Mouse (Mus musculus) kidney, postnatal 14 days (tissue): ENCODE measurements at regions not wholly inside any gene's neighbourhood (a gene's known extent, or its start where the extent isn't known, plus 50 kb on each side); places are given as distances from the start of the nearest gene placed in this dataset.
"Not testable (repeated sequence)": the region's sequence is repeated elsewhere in the genome, so short reads cannot be mapped to it uniquely, and the experiment has no call there.

Source experiments
- DNase-seq: peaks from one replicate; pipeline ENCODE4 v3.0.0; 2022; ENCODE audit warnings: mixed read lengths

GRCm38 (mm10) chr4:9724801-9725200 lies 1149.5 kb upstream of the 2610301B20Rik start:
- not testable (repeated sequence) for DNase-seq

GRCm38 (mm10) chr4:9737691-9738090 lies 1136.6 kb upstream of the 2610301B20Rik start:
- DNase-seq, result no peak

DNA sequence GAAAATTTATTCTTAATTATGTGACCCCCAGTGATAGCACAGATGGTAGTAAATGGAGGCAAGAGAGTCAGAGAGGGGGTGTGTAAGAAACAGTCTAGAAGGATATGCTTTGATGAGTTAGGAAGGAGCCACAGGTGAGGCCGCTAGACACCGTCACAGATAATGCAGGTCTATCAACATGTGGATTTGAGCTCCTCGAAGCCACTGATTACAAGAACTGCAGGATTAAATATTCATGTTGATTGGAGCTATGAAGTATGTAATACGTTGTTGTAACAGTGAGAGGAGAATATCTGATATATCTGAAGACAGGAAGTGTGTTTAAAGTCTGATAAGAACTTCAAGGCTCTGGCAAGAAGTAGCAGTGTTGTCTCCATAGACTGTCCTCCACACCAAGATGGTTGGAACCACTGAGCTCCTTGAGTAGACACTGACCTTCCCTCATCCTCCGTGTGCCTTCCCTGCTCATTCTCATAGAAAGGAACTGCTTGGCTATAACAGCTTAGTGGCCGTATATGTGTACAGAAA lies 1126.8 kb upstream of the 2610301B20Rik start:
- no peak for DNase-seq

- DNase-seq, result no peak
Measured at GRCm38 (mm10) chr4:9748110-9748509, 1126.2 kb upstream of the 2610301B20Rik start.

DNA sequence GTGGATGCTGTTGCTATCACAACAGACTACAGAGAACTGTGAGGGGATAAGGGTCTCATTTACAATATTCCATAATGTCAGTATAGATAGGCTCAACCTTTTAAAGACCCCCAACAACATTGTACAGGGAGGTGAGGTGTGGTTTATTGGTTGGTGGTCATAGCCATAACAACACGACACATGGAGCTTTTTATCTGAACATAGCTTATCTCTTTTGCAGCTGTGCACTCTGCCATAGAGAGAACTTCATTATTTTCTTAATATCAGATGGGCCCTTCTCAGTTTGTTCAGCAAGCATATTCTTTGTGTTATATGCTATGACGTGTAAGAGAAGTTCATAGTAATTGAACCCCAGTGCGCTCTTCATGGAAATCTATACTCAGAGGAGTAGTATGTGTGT lies 1124.4 kb upstream of the 2610301B20Rik start:
- no peak for DNase-seq

- no peak for DNase-seq
Measured at GRCm38 (mm10) chr4:9750404-9750803, 1123.9 kb upstream of the 2610301B20Rik start.

DNA sequence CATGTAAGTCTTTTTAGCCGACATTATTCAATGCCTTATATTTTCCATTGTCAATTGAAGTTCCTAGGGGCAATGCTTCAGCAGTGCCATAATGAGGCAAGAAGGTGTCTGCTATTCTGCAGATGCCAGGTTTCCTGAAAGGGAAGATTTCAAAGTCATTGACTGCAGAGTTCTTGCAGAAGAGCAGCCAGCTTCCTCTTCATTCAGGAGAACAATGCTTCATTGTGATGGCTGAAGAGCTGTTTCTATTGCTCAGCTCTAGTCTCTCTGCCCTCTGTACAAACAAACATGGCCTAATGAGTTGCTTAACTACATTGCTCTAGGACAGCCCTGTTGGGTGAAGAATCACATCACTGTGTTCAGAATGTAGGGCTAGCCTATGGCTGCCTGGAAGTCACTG lies 1111.0 kb upstream of the 2610301B20Rik start:
- DNase-seq, result no peak

DNA sequence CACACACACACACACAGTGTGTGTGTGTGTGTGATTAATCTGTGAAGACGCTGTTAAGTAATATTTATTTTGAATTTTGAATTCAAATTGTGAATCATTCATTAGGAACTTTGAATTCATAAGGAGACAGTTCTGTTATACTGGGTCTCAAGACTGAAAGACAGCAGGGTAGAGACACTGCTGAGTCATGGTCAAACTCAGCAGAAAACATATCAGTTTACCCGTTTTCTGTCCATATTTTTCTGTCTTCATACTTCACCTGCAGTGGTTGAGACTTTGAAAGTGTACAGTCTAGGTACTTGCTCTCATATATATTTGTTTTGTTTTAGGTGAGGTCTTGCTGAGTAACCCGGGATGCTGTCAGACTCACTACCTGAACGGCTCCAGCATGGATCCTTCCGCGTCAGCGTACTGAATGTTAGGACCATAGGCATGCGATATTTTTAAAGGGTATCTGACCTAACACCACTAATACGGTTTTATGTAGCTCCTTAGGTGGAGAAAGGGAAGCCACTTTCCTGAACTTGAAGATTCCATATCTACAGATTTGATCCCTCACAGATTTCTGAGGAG lies 1104.6 kb upstream of the 2610301B20Rik start:
- peak; percentile 4 for DNase-seq

GRCm38 (mm10) chr4:9770372-9771102 lies 1103.8 kb upstream of the 2610301B20Rik start:
- peak; percentile 74 for DNase-seq

GRCm38 (mm10) chr4:9771103-9771474 lies 1103.2 kb upstream of the 2610301B20Rik start:
- DNase-seq, result no peak

DNA sequence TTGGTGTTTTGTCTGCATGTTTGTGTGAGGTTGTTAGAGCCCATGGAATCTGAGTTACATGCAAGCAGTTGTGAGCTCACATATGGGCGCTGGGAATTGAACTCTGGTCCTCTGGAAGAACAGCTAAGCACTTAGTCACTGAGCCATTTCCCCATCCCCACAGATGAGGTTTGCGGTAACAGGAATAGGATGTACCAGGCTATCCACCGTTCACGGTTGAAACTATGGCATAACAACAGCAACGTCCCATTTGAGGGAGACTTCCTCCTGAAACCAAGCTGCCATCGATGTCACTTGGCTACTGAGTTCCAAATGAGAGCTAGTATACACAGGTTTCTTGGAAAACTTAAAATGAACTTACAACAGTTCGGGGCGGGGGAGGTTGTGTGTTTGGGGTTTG lies 1095.9 kb upstream of the 2610301B20Rik start:
- DNase-seq, result no peak

DNA sequence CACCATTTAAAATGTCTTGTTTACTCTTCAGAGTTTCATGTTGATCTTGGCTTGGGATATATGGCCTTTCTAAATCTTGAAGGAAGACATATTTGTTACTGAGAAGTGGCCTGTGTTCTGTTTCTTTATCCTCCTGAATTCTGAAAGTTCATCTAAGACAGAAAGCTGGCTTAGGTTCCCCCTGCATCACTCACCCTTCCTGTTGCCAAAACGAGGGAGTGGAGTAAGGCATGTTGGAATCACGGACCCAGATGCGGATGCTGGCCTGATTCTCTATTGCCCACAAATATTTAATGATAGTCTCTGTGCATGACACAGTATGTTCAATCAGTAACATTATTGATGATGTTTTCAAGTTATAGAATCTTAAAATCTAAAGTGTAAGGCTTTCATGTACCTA lies 1094.7 kb upstream of the 2610301B20Rik start:
- peak; percentile 1 for DNase-seq

GRCm38 (mm10) chr4:9780179-9780578 lies 1094.1 kb upstream of the 2610301B20Rik start:
- DNase-seq, result peak; percentile 73

- peak; percentile 58 for DNase-seq
Measured at GRCm38 (mm10) chr4:9781318-9781717, 1093.0 kb upstream of the 2610301B20Rik start.

DNA sequence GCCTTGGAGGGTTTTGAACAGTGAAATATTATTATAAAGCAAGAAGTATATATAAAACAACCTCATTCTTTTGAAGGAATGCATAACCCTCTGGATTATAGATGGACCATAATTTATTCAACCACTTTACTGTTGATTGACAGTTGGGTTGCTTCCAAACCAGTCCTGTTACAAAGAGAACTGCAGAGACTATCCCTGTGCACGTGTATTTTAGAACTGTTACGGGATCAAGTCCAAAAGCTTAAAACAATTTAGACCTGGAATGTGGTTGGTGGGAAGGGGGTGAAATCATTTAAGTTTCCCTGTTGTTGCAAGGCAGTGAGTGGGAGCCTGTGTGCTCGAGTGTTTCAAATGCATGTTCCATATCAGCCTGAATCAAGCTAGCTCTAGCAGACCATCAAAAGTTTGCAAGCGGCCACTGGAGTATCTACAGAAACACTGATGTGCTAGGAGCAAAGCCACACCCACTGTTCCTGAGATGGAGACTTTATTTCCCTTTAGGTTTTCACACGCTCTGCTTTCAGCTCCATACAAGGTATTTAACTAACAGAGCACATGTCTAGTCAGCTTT lies 1086.4 kb upstream of the 2610301B20Rik start:
- DNase-seq, result no peak

- DNase-seq, result no peak
Measured at GRCm38 (mm10) chr4:9790478-9790877, 1083.8 kb upstream of the 2610301B20Rik start.
